Mouse (Mus musculus) liver, embryonic 12.5 days (tissue): Measurements from ENCODE around the gene Sez6l. TPM values are rescaled to one million over a fixed set of nuclear protein-coding genes. Genes with fewer than 3 reads are reported as not detected.

Source experiments
- ATAC-seq: fragments of 200-750 bp; cut with Nextera tagmentation; 2 replicates; pipeline ENCODE4 v1.8.0; 2017; ENCODE audit warnings: moderate number of reproducible peaks, mild to moderate bottlenecking, moderate library complexity
- H3K27ac ChIP-seq: fragments of 300-500 bp; sonication (generic); 2 replicates; pipeline ENCODE4 v1.5.1; 2016; ENCODE audit warnings: mild to moderate bottlenecking
- H3K27me3 ChIP-seq: fragments of 300-500 bp; sonication (generic); replicated peaks from 2 replicates; pipeline ENCODE4 v1.6.1; 2016; ENCODE audit warnings: mild to moderate bottlenecking, moderate library complexity
- H3K36me3 ChIP-seq: fragments of 300-500 bp; sonication (generic); 2 replicates; pipeline ENCODE4 v1.6.1; 2016; ENCODE audit warnings: mild to moderate bottlenecking, moderate library complexity
- H3K4me1 ChIP-seq: fragments of 300-500 bp; sonication (generic); 2 replicates; pipeline ENCODE4 v1.6.1; 2016
- H3K4me2 ChIP-seq: fragments of 300-500 bp; sonication (generic); 2 replicates; pipeline ENCODE4 v1.6.1; 2016; ENCODE audit warnings: mild to moderate bottlenecking, moderate library complexity
- H3K4me3 ChIP-seq: fragments of 300-500 bp; sonication (generic); 2 replicates; pipeline ENCODE4 v1.5.1; 2016; ENCODE audit warnings: mild to moderate bottlenecking, moderate library complexity
- H3K9ac ChIP-seq: fragments of 300-500 bp; sonication (generic); 2 replicates; pipeline ENCODE4 v1.6.1; 2016; ENCODE audit warnings: mild to moderate bottlenecking, moderate library complexity
- H3K9me3 ChIP-seq: fragments of 300-500 bp; sonication (generic); replicated peaks from 2 replicates; pipeline ENCODE4 v1.6.1; 2016; ENCODE audit warnings: mild to moderate bottlenecking, moderate library complexity
- WGBS: fragments of 180-500 bp; shearing (Covaris S2); methylation state at CpG from one replicate; pipeline ENCODE4 v1.1.7; 2016; ENCODE audit not compliant: insufficient replicate concordance; 5-methylcytosine and 5-hydroxymethylcytosine counted together
- polyA plus RNA-seq: library from polyadenylated mRNA; unstranded; fragments of >200 nt; fragmentation: Nextera tagmentation; extraction: Ambion mirVana; gene quantifications from 2 replicates; pipeline ENCODE4 v1.2.1, GENCODE M21; 2016

Gene Sez6l
- polyA plus RNA-seq, 1 experiment from 2014 or later = 0.06 TPM

DNA sequence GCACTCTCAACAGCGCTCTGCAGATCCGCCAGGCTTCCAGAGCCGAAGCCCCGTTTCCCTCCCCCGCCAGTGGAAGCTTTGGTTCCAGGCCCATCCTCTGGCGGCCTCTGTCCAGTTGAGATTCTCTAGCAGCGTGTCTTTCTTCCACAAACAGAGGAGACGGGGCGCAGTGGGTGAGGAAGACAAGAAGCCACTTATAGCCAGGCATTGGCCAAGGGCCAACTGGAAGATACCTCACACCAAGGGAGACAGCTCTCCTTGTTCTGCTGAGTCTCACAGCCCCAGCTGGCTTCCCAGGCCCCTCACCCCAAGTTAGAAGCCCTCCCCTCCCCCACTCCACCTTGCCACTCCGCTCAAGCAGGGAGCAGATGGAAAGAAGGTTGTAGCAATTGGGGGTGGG, 765 bp upstream of the Sez6l start:
- WGBS = 16% methylated on average over 10 of the region's 10 CpGs
- no peaks in the 10 kb centered on the region for H3K4me1 ChIP-seq
- no peaks in the 10 kb centered on the region for H3K9me3 ChIP-seq
- no peak overlapping the region for H3K9ac ChIP-seq
- H3K36me3 ChIP-seq = no peaks in the 10 kb centered on the region
- H3K27ac ChIP-seq = no peak overlapping the region
- H3K4me2 ChIP-seq = no peak overlapping the region
- H3K27me3 ChIP-seq = peaks cover 64% of the 10 kb centered on the region
- no peak overlapping the region for H3K4me3 ChIP-seq
- ATAC-seq = no peak

DNA sequence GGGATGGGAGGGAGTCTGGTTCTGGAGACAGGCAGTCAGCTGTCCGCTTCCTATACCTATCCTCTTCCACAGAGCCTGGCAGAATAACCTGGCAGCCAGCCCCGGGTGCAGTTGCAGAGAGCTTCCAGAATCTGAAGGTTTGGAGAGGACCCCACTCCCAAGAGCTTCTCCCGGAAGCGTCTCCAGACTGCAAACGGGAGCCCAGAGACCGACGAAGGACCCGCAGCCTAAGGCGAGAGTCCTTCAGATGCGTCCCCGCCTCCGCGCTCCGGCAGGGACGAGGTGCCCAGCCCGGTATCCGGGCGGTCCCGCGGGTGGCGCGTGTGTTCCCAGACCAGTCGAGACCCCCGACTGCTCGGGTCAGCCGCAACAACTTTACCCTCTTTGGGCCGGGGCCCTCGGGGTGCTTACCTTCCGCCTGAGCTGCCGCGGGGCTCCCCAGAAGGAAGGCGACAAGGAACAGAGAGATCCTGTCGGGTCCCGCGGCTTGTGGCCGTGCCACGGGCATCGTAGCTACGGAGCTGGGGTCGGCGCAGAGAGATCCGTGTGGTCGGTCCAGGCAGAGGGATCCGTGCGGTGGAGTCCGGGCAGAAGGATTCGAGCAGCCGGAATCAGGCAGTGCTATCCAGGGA, 508 bp downstream of the Sez6l start:
- no peak overlapping the region for H3K27ac ChIP-seq
- no peak overlapping the region for H3K9ac ChIP-seq
- H3K36me3 ChIP-seq = no peaks in the 10 kb centered on the region
- peak overlapping the region; percentile 47 for H3K4me2 ChIP-seq
- H3K27me3 ChIP-seq = peaks cover 64% of the 10 kb centered on the region
- 5% methylated on average over 48 of the region's 48 CpGs for WGBS
- no peaks in the 10 kb centered on the region for H3K4me1 ChIP-seq
- peak overlapping the region; percentile 15; the same call in 1 of the 2 replicates for H3K4me3 ChIP-seq
- ATAC-seq = no peak
- no peaks in the 10 kb centered on the region for H3K9me3 ChIP-seq

DNA sequence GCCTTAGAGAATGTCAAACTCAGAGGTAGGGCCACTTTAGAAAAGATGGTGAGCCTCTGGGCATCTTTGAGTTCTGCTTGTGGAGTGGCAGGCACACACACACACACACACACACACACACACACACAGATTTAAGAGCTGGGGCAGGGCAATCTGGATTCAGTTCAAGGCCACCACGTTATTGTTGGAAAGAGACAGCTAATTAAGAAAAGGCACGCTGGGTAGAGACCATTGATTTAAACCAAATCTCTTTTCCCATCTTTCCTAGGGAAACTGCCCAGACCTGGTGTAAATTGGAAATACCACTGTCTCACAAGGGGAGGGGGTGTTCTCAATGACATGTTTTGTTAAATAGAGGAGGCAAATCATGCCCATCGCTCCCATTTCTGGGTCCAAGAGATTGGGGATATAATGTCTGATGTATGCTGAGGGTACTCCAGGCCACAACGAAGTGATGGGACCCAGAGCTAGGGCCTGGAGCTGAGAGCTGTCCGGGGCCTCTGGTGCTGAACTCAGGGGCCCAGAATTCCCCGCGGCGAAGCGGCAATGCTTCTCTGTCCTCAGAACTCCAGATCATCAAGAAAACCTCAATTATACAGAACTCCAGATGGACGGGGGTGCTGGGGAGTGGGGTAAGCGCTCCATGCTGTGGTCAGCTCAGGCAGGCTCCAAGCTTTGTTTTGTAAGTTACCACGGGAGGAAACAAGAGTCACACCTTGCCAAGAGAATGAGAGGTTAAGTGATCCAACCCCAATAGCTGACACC, 1.7 kb downstream of the Sez6l start:
- Histone ChIP-seq H3K36me3 (no peaks in the 10 kb centered on the region), H3K27me3 (peaks cover 56% of the 10 kb centered on the region), H3K4me1 (no peaks in the 10 kb centered on the region), H3K9me3 (no peaks in the 10 kb centered on the region), H3K9ac (no peak overlapping the region), H3K27ac (no peak overlapping the region), H3K4me2 (no peak overlapping the region), H3K4me3 (no peak overlapping the region)
- 10% methylated on average over 12 of the region's 12 CpGs for WGBS
- ATAC-seq = no peak

DNA sequence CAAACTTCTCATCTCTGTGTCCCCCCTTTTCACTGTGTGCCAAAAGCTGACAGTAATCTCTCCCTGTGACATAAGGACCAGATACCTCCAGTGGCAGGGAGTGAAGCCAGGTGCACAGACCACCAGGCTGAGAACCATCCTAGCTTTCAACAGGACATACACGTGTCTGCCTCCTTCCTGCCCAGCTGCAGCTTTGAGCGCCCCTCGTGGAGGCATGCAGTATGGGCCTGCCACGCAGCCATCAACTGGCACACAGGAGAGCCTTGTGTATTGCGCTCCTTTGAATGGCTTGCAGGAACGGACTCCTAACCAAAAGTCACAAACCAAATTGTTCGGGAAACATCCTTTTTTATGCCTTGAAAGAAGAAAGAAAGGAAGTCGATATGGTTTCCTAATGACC, 3.1 kb downstream of the Sez6l start:
- Histone ChIP-seq H3K9me3 (no peaks in the 10 kb centered on the region), H3K4me1 (no peaks in the 10 kb centered on the region), H3K27ac (no peak overlapping the region), H3K36me3 (no peaks in the 10 kb centered on the region), H3K27me3 (peaks cover 45% of the 10 kb centered on the region), H3K4me3 (no peak overlapping the region), H3K9ac (no peak overlapping the region), H3K4me2 (no peak overlapping the region)
- ATAC-seq = no peak
- 10% methylated on average over 8 of the region's 8 CpGs for WGBS

- Histone ChIP-seq H3K4me1 (no peaks in the 10 kb centered on the region), H3K36me3 (no peaks in the 10 kb centered on the region), H3K9ac (no peak overlapping the region), H3K9me3 (no peaks in the 10 kb centered on the region), H3K27me3 (peaks cover 28% of the 10 kb centered on the region), H3K4me3 (no peak overlapping the region), H3K4me2 (no peak overlapping the region), H3K27ac (no peak overlapping the region)
- no peak for ATAC-seq
- WGBS = 46% methylated on average over 2 of the region's 2 CpGs
Observed at GRCm38 (mm10) chr5:112572217-112572616, 4.8 kb downstream of the Sez6l start.

- no peaks in the 10 kb centered on the region for H3K4me1 ChIP-seq
- ATAC-seq = no peak
- 0 out of 2 replicates have a peak, but pooled peaks cover under 1% of the 10 kb centered on the region for H3K27me3 ChIP-seq
- WGBS = 60% methylated on average over 8 of the region's 8 CpGs
- H3K4me3 ChIP-seq = no peak overlapping the region
- no peak overlapping the region for H3K4me2 ChIP-seq
- no peaks in the 10 kb centered on the region for H3K36me3 ChIP-seq
- H3K27ac ChIP-seq = no peak overlapping the region
- no peaks in the 10 kb centered on the region for H3K9me3 ChIP-seq
- no peak overlapping the region for H3K9ac ChIP-seq
Observed at GRCm38 (mm10) chr5:112565489-112565888, 11.5 kb downstream of the Sez6l start.

DNA sequence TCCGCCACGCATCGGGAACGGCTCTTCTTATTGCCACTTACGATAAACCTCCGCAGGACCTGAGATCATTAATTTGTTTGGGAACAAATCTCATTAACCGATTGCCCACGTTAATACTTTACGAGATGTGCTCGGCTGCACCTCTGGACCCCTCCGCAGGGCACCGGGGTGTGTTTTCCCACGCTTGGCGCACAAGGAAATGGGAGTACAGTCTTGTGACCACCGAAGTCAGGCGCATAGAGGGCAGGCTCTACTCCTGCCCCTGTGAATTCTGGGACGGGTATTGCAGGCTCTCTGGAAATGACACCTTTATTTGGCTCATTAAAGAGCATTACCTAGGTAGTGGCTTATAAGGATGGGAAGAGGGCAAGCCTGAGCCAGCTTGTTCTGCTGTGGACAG, 11.9 kb downstream of the Sez6l start:
- Histone ChIP-seq H3K9me3 (no peaks in the 10 kb centered on the region), H3K27me3 (0 out of 2 replicates have a peak, but pooled peaks cover 4% of the 10 kb centered on the region), H3K4me2 (no peak overlapping the region), H3K27ac (no peak overlapping the region), H3K9ac (no peak overlapping the region), H3K4me1 (no peaks in the 10 kb centered on the region), H3K4me3 (no peak overlapping the region), H3K36me3 (no peaks in the 10 kb centered on the region)
- 77% methylated on average over 17 of the region's 17 CpGs for WGBS
- ATAC-seq = no peak

- Histone ChIP-seq H3K36me3 (no peaks in the 10 kb centered on the region), H3K27ac (no peak overlapping the region), H3K4me3 (no peak overlapping the region), H3K4me2 (no peak overlapping the region), H3K9me3 (no peaks in the 10 kb centered on the region), H3K4me1 (no peaks in the 10 kb centered on the region), H3K27me3 (peaks cover 6% of the 10 kb centered on the region; the same call in 1 of the 2 replicates), H3K9ac (no peak overlapping the region)
- ATAC-seq = no peak
- WGBS = 68% methylated on average over 15 of the region's 15 CpGs
Observed at GRCm38 (mm10) chr5:112560869-112561499, 16.0 kb downstream of the Sez6l start.

GRCm38 (mm10) chr5:112560139-112560538, 16.8 kb downstream of the Sez6l start:
- H3K9me3 ChIP-seq = no peaks in the 10 kb centered on the region
- no peak overlapping the region for H3K4me3 ChIP-seq
- ATAC-seq = no peak
- no peak overlapping the region for H3K4me2 ChIP-seq
- no peaks in the 10 kb centered on the region for H3K4me1 ChIP-seq
- H3K9ac ChIP-seq = no peak overlapping the region
- peaks cover 6% of the 10 kb centered on the region; the same call in 1 of the 2 replicates for H3K27me3 ChIP-seq
- no peaks in the 10 kb centered on the region for H3K36me3 ChIP-seq
- H3K27ac ChIP-seq = no peak overlapping the region
- WGBS = 71% methylated on average over 16 of the region's 16 CpGs

DNA sequence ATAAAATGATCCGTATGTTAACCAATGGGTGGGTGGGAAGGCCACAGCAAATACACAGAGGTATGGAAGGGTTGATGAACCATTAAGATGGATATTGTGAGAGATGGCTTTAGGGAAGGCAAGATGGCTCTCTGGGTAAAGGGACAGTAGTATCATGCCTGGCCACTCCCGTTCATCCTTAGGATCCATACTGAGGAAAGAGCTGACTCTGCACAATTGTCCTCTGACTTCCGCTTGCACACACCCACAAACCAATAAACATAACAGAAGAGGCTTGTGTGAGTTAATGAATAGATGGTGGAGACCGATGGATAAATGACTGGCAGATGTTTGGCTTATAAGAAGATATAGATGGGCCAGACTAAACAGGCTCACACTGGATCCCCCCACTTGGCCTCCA, 19.6 kb downstream of the Sez6l start:
- Histone ChIP-seq H3K27ac (no peak overlapping the region), H3K4me2 (no peak overlapping the region), H3K4me3 (no peak overlapping the region), H3K9ac (no peak overlapping the region), H3K36me3 (no peaks in the 10 kb centered on the region), H3K4me1 (no peaks in the 10 kb centered on the region), H3K27me3 (peaks cover 6% of the 10 kb centered on the region; the same call in 1 of the 2 replicates), H3K9me3 (no peaks in the 10 kb centered on the region)
- 79% methylated on average over 4 of the region's 4 CpGs for WGBS
- ATAC-seq = no peak

- WGBS = 59% methylated on average over 3 of the region's 3 CpGs
- H3K36me3 ChIP-seq = no peaks in the 10 kb centered on the region
- H3K27ac ChIP-seq = no peak overlapping the region
- H3K9ac ChIP-seq = no peak overlapping the region
- no peaks in the 10 kb centered on the region for H3K9me3 ChIP-seq
- H3K27me3 ChIP-seq = peaks cover 6% of the 10 kb centered on the region; the same call in 1 of the 2 replicates
- no peak for ATAC-seq
- no peaks in the 10 kb centered on the region for H3K4me1 ChIP-seq
- no peak overlapping the region for H3K4me2 ChIP-seq
- no peak overlapping the region for H3K4me3 ChIP-seq
Observed at GRCm38 (mm10) chr5:112556640-112557039, 20.3 kb downstream of the Sez6l start.

DNA sequence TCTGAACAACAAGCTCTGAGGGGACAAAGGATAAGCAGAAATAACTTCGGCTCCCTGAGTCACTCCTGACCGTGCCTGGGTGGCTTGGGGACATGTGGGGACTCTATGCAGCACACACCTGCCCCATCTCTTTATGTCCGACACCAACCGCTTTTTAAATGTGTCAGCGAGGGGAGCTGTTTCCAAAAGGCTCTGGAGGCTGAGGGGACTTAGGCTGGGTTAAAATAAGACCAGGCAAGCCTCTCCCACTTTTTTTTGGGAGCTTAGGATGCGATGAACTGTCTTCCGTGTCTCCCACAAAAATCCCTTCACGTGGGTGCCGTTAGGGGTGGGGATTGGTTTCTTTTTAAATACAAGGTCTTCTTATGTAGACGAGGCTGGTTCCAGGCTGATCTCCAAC, 22.5 kb downstream of the Sez6l start:
- H3K9me3 ChIP-seq = no peaks in the 10 kb centered on the region
- H3K4me2 ChIP-seq = no peak overlapping the region
- H3K9ac ChIP-seq = no peak overlapping the region
- ATAC-seq = no peak
- whole genome bisulfite sequencing = 55% methylated on average over 10 of the region's 10 CpGs
- no peak overlapping the region for H3K4me3 ChIP-seq
- no peak overlapping the region for H3K27ac ChIP-seq
- H3K27me3 ChIP-seq = no peaks in the 10 kb centered on the region; the same call in 1 of the 2 replicates
- H3K36me3 ChIP-seq = no peaks in the 10 kb centered on the region
- H3K4me1 ChIP-seq = no peaks in the 10 kb centered on the region
